Mouse (Mus musculus): ENCODE measurements at regions not wholly inside any gene's neighbourhood (a gene's known extent, or its start where the extent isn't known, plus 50 kb on each side); places are given as distances from the start of the nearest gene placed in this dataset.

GRCm38 (mm10) chr10:125467503-125467902 lies 78.2 kb upstream of the Slc16a7 start:
- no peak for DNase-seq (ENCODE audit: low spot score)

- DNase-seq (ENCODE audit: low spot score), result no peak
These were observed 99.1 kb upstream of the Slc16a7 start for GRCm38 (mm10) chr10:125488350-125488749.

- DNase-seq (ENCODE audit: low spot score), result no peak
These were observed 101.1 kb upstream of the Slc16a7 start for GRCm38 (mm10) chr10:125490395-125490794.

GRCm38 (mm10) chr10:125494489-125494888 lies 105.2 kb upstream of the Slc16a7 start:
- no peak for DNase-seq (ENCODE audit: low spot score)

- DNase-seq (ENCODE audit: low spot score), result no peak
These were observed 109.1 kb upstream of the Slc16a7 start for GRCm38 (mm10) chr10:125498347-125498746.

- DNase-seq (ENCODE audit: low spot score), result no peak
These were observed 111.1 kb upstream of the Slc16a7 start for GRCm38 (mm10) chr10:125500338-125500737.

- no peak for DNase-seq (ENCODE audit: low spot score)
These were observed 125.8 kb upstream of the Slc16a7 start for GRCm38 (mm10) chr10:125515026-125515425.

- no peak for DNase-seq (ENCODE audit: low spot score)
These were observed 141.6 kb upstream of the Slc16a7 start for GRCm38 (mm10) chr10:125530876-125531275.

- no peak for DNase-seq (ENCODE audit: low spot score)
These were observed 149.1 kb upstream of the Slc16a7 start for GRCm38 (mm10) chr10:125538316-125538715.

- no peak for DNase-seq (ENCODE audit: low spot score)
These were observed 197.4 kb upstream of the Slc16a7 start for GRCm38 (mm10) chr10:125586489-125587147.

- DNase-seq (ENCODE audit: low spot score), result no peak
These were observed 203.7 kb upstream of the Slc16a7 start for GRCm38 (mm10) chr10:125593006-125593405.

- no peak for DNase-seq (ENCODE audit: low spot score)
These were observed 218.7 kb upstream of the Slc16a7 start for GRCm38 (mm10) chr10:125607787-125608617.

GRCm38 (mm10) chr10:125610353-125610752 lies 221.1 kb upstream of the Slc16a7 start:
- no peak for DNase-seq (ENCODE audit: low spot score)

- no peak for DNase-seq (ENCODE audit: low spot score)
These were observed 223.5 kb upstream of the Slc16a7 start for GRCm38 (mm10) chr10:125612773-125613172.

- DNase-seq (ENCODE audit: low spot score), result no peak
These were observed 232.1 kb upstream of the Slc16a7 start for GRCm38 (mm10) chr10:125621376-125621775.

- no peak for DNase-seq (ENCODE audit: low spot score)
These were observed 234.6 kb upstream of the Slc16a7 start for GRCm38 (mm10) chr10:125623836-125624235.

GRCm38 (mm10) chr10:125667906-125668305 lies 278.6 kb upstream of the Slc16a7 start:
- no peak for DNase-seq (ENCODE audit: low spot score)

- DNase-seq (ENCODE audit: low spot score), result no peak
These were observed 284.4 kb upstream of the Slc16a7 start for GRCm38 (mm10) chr10:125673637-125674036.

- no peak for DNase-seq (ENCODE audit: low spot score)
These were observed 286.3 kb upstream of the Lrig3 start for GRCm38 (mm10) chr10:125679644-125680043.

GRCm38 (mm10) chr10:125685130-125685529 lies 280.8 kb upstream of the Lrig3 start:
- DNase-seq (ENCODE audit: low spot score), result no peak

- DNase-seq (ENCODE audit: low spot score), result no peak
These were observed 272.5 kb upstream of the Lrig3 start for GRCm38 (mm10) chr10:125693505-125693904.

- no peak for DNase-seq (ENCODE audit: low spot score)
These were observed 269.8 kb upstream of the Lrig3 start for GRCm38 (mm10) chr10:125696159-125696558.

- peak; percentile 56 for DNase-seq (ENCODE audit: low spot score)
These were observed 240.8 kb upstream of the Lrig3 start for GRCm38 (mm10) chr10:125725077-125725680.

Measured in yolk sac, embryonic 10.5 days (tissue).